Mouse (Mus musculus): ENCODE measurements around the gene Nr4a1.

Gene Nr4a1

DNA sequence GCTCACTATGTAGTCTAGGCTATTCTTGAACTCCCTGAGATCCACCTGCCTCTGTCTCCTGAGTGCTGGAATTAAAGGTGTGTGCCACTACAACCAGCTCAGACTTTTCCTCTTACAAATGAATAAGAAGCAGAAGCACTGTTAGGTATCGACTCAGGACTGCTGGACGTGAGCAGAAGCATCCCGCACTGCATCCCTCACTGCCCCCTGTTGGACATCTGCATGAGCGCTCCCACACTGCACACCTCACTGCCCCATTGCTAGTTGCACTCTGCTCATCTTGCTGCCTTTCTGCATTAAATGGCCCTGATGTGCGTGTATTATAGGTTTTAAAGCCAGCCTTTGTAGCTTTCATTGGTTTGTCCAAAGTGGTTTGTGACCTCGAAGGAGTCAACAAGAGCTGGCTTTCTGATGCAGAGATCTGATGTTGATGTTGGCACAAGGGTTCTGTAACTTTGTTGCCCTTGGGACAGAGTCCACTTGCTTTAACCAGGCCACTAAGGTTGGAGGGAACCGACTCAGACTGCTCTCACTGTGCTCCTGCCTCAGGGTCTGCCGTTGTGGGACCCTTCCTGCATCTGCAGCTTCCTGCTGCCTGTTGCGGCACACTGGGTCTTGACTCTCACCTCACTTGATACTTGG, 32.2 kb downstream of the Nr4a1 start:
- DNase-seq (ENCODE audit: low spot score), result no peak

DNA sequence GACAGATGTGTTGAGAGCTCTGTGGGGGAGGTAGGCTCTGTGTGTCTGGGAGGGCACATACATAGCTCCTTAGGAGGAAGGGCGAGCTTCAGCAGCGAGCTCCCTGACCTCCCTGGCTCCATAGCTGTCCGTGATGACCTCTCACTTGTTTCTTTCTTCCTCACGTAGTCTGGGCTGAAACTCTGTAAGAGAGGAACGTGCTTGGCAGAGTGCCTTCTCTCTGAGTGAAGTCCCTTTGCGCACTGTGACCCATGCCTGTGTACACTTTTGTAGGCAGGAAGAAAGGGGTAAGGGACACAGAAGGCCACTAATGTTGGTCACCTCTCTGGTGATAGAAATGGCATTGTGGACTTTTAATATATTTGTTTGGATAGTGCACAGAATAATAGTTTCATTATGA, 33.3 kb downstream of the Nr4a1 start:
- no peak for DNase-seq (ENCODE audit: low spot score)

DNA sequence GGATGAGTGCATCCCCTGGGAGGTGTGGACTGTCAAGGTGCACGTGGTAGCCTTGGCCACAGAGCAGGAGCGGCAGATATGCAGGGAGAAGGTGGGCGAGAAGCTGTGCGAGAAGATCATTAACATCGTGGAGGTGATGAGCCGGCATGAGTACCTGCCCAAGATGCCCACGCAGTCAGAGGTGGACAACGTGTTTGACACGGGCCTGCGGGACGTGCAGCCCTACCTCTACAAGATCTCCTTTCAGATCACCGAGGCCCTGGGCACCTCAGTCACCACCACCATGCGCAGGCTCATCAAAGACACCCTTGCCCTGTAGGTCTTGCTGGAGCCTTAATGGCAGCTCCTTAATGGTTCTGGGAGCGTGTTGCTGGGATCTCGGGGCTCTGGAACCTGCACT, 36.3 kb downstream of the Nr4a1 start:
- no peak for DNase-seq (ENCODE audit: low spot score)

DNA sequence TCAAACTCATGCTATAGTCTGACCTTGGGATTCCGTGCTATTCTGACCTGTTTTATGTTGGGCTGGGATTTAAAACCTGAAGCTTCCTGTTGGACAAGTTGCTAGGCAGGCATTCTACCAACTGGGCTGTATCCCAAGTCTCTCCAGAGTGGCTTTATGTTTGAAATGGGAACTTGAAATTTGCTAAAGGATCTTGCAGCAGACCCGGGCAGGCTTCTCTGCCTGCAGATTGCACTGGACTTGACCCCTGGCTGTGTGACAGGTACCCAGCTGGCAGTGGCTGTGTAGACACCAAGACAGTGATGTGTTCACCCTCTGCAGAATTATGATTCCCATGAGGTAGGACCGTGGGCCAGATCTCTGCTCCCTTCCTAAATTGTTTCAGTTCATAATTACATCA, 37.9 kb downstream of the Nr4a1 start:
- DNase-seq (ENCODE audit: low spot score), result no peak

DNA sequence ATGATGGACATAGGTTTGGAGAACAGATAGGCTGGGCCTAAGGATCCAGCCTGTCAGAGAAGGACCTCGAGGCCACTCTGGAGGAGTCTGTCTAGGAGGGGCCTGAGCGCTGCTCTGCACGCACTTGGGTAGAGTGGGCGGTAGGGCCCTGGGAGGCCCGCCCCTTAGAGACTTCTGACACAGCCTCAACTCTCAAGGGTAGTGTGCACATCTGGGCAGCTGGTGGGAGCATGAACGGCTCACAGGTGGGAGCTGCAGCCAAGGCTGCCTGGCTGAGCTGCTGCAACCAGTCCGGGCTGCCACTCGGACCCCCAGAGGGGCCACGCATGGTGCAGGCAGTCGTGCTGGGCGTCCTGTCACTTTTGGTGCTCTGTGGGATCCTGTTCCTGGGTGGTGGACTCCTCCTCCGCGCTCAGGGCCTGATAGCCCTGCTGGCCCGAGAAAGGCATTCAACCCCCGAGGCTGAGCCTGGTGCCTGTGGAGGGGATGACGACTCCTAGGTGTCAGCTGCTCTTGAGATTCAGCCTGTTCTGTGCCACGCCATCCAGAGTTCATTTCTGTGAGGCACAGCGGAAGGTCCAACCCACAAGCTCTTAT, 39.1 kb downstream of the Nr4a1 start, which contains the start of gene 6030408B16Rik:
Gene 6030408B16Rik, plus strand, starts transcription at position 188 of the 597 bp plus-strand sequence.
- DNase-seq (ENCODE audit: low spot score), result no peak

DNA sequence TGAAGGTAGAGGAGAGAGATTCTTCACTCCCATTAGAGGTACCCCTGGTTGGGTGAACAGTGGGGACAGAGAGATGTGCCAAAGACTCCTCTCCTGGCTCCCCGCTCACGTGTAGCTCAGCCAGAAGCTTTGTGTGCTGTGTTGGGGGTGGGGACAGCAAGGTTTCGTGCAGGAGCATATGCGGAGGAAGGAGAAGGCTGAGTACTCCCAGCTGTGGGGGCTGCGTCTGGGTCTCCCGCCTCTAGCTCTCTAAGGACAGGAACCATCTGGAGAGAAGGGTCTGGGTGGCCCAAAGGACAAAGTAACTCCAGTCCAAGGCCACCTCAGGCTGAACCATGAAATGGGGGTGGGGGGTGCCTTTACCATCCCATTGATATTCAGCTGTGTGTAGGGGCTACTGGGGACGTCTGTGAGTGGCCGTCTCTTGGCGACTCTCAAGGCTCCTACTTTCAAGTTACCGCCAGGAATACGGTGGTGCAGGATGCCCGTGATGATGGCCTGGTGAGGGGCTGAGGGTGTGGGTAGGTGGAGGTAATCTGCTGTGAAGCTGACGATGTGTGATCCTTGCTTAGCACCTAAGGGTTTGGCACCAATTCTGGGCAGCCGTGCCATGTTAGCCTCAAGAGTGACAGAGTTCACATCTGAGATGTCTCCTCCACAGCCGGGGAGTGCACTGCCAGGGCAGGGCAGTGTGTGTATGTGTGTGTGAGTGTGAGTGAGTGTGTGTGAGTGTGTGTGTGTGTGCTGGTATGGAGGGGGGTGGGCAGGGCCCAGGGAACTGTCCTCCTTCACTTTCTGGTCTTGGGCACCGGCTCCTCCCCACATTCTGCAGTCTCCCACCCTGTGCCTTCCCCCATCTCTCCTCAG, 40.2 kb downstream of the Nr4a1 start:
- DNase-seq (ENCODE audit: low spot score), result no peak

DNA sequence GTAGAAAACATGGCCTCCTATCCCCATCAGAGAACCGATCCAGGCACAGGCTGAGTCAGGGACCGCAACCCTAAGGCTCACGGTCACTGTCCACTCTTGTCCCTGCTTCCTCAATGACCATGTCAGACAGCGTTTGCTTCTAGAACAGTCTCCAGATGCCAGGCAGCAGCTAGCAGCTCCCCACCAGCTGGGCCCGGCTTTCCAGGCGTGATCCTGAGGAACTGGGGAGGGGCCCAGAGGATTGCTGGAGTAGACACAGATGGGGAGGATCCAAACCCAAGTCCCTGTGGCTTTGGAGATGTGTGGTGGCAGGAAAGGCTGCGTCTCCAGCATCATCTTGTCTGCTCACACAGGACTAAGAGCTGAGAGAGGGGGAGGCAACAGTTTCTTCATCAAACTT, 41.0 kb downstream of the Nr4a1 start:
- no peak for DNase-seq (ENCODE audit: low spot score)

DNA sequence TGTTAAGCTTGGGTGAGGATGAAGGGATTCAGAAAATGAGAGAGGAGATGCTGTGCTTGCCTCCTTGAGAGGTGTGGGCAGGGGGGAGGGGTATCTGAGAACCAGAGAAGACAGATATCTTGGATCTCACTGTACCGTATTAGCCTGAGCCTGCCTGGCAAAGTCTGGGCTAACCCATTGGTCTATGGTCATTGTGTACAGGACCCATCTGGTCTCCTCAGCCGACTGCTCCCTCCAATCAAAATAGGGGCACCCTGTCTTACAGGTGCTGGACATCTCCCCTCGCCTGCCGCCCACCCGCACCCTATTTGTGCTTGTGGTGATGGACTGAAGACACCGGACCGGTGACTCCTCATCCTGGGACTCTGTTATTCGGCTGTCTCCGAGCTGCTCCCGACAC, 41.5 kb downstream of the Nr4a1 start:
- DNase-seq (ENCODE audit: low spot score), result no peak

DNA sequence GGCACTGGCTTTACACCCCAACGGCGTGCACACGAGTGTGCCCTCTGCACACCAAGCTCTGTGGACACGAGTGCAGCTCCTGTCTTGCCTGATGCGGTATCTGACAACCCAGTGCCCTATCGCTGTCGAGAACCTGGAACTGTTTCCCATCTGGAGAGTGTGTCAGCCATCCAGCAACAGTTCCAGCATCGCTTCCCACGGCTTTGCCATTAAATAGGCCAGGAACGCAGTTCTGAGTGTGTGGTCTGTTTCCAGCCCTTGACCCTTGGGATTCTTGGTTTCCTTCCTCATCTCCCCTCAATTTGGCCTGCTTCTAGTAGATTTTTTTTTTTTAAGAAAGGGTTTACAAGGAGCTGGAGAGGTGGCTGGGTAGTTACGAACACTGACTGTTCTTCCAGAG, 42.0 kb downstream of the Nr4a1 start:
- no peak for DNase-seq (ENCODE audit: low spot score)

DNA sequence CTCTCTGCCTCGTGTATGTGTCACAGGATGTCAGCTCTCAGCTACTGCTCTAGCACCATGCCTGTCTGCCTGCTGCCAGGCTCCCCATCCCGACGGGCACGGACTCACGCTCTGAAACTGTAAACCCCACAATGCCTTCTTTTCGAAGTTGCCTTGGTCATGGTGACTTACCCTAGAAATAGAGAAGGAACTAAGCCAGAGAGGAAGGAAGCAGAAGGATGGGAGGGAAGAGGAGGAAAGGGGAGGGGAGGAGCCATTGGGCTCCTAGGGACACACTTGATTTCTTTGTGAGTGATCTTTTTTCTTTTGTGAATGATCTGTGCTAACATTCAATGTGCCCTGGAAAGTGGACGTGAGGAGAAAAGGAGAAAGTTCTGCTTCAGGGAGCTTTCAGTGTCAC, 43.9 kb downstream of the Nr4a1 start:
- no peak for DNase-seq (ENCODE audit: low spot score)

DNA sequence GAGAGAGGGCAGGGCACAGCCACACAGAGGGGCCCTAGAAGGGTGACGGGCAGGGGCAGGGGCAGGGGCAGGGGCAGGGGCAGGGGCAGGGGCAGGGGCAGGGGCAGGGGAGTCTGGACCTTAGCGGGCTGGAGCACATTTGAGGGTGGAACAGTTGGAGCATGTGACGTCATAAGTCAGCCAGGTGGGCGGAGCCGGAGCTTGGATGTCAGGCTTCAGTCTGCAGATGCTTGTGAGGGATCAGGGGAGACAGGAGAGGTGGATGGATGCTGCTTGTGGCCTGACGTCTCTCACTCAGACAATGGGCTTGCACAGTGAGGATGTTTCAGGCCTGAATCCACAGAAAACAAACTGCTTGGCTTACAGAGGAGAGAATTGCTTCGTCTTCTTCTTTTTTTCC, 44.5 kb downstream of the Nr4a1 start:
- no peak for DNase-seq (ENCODE audit: low spot score)

DNA sequence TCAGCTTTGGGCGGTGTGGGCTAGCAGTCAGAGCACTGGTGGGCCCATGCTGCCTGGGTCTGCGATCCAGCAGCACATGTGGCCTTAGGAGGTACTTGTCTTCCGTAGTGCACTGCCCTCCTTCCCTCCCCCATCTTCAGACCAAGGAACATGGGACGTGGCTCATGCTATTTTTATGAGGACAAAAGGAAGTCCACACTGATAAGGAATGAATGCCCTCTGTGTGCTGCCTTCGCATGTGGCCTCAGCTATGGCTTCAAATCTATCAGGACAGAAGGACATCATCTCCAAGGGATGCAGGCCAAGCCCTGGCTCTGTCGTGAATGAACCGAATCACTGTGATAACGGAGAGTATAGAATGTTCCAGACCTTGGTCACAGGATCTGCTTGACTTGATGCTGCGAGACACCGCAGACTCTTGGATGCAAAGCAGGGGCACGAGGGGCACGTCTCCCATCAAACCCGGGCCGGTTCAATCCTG, 45.5 kb downstream of the Nr4a1 start:
- DNase-seq (ENCODE audit: low spot score), result no peak

DNA sequence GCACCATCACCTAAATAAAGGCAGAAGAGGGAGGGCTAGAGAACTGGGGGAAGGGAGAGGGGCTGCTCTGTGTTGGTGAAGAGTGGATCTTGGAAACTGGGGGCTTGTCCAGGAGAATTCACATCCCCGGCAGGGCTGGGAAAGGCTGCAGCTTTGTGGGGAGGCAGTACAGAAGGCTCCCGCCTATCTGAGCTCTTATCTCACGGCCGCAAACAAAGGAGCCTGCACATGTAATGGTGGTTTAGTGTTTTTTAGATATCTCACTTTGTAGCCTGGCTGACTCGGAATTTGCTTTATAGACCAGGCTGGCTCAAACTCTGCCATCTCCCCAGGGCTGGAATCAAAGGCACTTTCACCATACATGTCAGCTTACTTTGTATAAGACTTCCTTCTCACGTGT, 46.1 kb downstream of the Nr4a1 start:
- no peak for DNase-seq (ENCODE audit: low spot score)

DNA sequence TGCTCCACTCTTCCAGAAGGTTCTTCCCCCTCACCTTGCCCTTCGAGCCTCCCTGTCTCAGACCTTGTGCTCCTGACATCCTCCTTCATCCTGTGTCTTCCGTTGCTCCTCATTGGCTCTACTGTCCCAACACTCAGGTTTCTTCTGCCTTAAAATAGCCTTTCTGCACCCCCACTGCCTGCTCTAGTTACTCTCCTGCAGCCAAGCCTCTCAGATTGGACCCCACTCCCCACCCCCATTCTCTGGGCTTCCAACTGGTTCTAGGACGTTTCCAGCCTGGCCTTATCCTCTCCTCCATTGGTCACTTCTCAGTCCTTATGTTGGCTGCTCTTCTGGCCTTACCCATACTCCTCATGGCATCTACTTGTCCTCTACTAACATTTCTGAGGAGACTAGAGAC, 48.1 kb downstream of the Nr4a1 start:
- no peak for DNase-seq (ENCODE audit: low spot score)

DNA sequence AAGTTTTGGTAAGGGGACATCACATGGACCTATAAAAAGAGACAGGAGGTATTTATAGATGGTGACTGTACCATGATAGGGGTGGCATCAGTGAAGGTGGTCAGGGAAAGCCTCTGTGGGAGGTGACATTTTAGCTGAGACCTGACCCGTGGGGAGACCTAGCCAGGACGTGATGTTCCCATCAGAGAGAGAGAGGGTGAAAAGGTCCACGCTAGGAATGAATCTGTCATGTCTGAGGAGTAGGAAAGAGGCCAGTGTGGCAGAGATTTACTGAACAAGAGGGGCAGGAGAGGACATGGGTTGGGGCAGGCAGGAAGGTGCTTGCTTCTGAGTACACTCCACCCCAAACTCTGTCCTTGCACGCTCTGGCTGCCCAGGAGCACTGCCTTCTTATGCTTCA, 49.8 kb downstream of the Nr4a1 start:
- no peak for DNase-seq (ENCODE audit: low spot score)

DNA sequence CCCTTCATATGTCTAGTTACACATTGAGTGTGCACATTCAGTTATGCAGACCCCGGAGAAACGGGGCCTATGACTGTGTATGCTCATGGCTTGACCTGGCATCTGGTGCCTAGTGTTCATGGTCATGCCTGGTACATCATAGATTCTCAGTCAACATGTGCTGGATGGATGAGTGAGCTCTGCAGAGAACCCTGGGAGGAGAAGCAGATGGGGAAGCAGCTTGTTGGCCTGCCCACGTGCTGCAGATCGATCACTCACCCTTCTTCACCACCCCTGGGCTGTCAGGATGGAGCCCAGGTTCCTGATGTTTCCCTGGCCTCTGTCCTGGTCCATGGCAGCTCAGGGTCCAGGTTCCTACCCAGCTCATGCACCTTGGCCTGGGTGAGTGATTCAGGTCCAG, 52.4 kb downstream of the Nr4a1 start:
- DNase-seq (ENCODE audit: low spot score), result no peak

DNA sequence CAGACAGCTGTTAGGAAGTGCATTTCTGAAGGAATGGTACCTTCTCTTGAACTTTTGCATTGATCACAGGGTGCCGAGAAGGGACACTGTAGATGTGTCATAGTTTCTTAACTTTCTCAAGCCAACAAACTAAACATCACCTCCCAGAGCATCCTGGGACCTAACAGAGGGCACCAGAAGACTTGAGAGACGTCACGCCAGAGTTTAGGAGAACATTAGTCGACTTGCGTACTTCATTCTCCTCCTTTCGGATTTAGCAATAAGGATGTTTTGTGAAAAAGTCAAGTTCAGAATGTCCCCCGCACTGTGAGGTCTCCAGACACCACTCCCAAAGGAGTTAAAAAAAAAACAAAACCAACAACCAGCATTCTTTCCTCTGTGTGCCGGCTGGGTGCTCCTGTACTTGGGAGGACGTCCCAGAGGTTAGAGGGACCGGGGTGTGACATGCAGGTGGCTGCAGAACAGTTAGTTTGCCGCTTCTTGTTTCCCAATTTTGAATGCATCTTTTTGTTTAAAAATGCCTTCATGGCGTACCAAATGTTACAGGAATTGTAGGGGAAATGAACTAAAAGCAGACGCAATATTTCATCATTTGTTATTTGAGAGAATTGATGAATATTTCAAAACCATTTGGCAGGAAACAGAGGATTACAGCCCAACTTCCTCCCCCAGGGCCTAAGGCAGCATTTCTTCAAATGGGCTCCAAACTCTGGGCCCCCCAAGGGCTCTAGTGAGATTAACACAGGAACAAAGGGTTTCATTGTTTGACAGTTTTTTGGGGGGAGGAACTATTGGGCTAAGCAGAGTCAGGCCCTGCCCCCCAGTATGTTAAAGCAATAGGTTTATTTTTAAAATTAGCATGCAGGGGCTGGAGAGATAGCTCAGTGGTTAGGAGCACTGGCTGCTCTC, 54.6 kb downstream of the Nr4a1 start:
- no peak for DNase-seq (ENCODE audit: low spot score)

DNA sequence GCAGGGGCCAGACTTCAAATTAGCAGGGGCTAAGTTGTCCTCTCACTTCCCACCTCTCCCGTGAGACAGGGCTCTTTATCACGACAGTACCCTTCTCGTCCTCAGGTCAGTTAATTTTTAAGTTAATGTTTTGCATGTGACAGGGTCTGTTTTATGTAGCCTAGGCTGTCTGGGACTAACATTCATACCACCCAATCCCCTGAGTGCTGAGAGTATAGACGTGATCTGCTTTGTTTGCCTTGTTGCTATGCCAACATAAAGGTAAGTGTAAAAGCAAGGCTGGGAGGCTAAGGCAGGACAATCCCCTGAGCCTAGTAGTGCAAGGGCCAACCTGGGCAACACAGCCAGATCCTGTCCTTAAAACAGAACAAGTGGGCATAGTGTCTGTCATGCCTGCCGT, 55.4 kb downstream of the Nr4a1 start:
- DNase-seq (ENCODE audit: low spot score), result no peak

DNA sequence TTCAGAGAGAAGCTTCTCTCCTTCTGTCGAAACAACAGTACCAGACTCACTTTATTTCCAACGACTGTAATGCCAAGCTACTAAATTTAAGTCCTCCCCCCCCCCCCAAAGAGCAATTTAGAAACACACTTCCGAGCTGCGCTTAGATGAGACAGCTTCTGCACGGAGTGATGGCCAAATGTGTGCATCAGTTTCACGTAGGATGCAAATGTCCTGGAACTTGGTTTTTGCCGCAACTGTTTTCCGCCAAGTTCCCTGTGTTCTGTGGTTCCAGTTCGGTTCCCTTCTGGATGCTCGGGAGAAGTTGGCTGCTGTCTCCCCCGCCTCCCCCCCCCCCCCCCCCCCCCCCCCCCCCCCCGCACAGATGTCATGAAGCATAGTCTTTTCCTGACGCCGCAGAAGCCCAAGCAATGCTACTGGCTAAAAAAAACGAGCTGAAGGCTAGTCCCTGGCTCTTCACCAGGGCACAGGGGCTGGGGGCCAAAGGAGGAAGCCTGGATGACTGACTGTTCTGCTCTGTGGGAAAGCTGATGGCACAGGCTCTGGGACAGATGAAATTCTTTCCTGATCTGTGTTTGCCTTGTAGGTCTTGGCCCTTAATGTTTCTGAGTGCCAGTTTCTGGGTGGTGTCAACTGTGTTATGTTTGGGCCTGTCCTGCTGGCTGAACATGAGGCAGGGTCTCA, 57.2 kb downstream of the Nr4a1 start:
- DNase-seq (ENCODE audit: low spot score), result no peak

DNA sequence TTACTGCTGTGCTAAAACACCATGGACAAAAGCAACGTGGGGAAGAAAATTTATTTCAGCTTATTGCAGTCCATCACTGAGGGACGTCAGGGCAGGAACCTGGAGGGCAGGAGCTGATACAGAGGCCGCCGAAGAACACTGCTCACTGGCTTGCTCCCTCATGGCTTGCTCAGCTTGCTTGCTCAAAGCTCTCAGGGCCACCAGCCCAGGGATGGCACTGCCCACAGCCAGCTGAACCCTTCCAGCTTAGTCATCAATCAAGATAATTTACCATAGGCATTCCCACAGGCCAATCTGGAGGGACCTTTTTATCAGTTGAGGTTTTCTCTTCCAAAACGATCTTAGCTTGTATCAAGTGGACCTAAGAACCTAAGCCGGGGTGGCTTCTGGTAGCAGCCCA, 57.9 kb downstream of the Nr4a1 start:
- no peak for DNase-seq (ENCODE audit: low spot score)

DNA sequence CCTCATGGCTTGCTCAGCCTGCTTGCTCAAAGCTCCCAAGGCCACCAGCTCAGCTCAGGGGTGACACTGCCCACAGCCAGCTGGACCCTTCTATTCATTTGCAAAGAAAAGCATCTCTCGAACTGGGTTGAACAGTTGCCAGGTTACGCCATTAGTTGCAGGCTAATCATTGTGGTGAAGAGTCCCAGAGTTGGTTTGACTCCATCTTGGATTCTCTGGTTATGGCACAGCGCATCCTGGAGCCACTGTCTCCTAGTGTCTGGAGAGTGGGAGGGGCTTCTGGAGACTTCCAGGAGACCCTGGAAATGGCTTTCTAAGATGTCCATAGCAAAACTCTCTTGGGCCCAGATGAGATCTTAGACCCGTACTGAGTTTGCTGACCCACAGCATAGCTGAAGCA, 61.3 kb downstream of the Nr4a1 start:
- DNase-seq (ENCODE audit: low spot score), result no peak

DNA sequence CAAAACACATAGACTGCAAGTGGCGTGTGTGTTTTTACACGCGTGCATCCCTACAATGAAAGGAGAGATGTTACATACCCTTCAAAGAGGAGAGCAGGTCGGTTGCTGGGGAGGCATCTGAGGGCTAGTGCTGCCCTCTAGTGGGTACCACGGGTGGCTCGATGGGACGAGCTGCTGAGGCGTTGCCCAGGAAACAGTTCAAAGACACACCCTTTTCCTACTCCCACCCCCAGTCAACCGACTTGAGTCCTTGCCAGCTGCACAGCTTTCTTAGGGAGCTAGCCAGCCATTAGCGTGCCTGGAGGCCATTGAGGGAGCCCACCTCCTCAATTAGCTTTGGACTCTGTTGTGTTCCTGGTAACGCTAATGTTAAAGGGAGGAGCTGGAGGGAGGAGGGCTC, 61.8 kb downstream of the Nr4a1 start:
- DNase-seq (ENCODE audit: low spot score), result peak; percentile 88
